In the genomic region with DNA sequence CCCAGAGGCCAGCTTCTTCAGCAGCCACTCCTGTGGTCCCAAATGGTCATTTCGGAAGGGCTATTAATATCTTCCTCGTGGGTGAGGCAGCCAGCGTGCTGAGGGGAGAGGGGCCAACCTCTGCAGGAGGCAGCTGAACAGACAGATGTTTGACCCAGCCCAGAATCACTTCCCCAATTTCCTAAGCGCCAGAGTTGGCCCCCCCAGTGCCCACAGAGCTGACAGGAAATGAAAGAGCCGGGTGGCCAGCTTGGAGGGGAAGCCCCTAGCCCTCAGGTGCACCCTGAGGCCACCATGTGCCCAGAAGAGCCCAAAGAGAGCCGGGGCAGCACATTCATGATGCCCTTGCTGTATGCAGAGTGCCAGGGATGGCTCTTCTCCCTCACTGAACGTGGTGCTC, we compare ENCODE assay signal across 13 mouse cellular contexts. TPM values are rescaled to one million over a fixed set of nuclear protein-coding genes. Genes with fewer than 3 reads are reported as not detected.
DNase-seq lines count a peak whose midpoint lies in the region; ATAC-seq lines count a peak whose summit lies in the region.
"Had no signal": no experiment of that assay in that cellular context is flagged by ENCODE, and none has a peak within 500 bp of the region (broad histone marks: within the 10 kb centered on the region; RNA-seq: fewer than 3 reads in every experiment).

No protein-coding gene starts in this region.

- peaks cover 80% of the 10 kb centered on the region for H3K4me1 ChIP-seq in heart, embryonic 10.5 days
- H3K4me1 ChIP-seq in liver, embryonic 12.5 days, result peaks cover 90% of the 10 kb centered on the region

- WGBS in heart, embryonic 10.5 days, result 53% methylated on average over 7 of the region's 7 CpGs
- 32% methylated on average over 7 of the region's 7 CpGs for WGBS in liver, embryonic 12.5 days (ENCODE audit: insufficient replicate concordance)

- peak; percentile 48 to 61 for DNase-seq in lung, adult 18-20 months
- DNase-seq in lung, postnatal 14 days, result no peak
- no peak for DNase-seq in heart, embryonic 10.5 days (ENCODE audit: low spot score)
- DNase-seq in spleen, postnatal 14 days (ENCODE audit: low spot score in 2 of 2), result peak; percentile 55 to 69
- no peak for DNase-seq in kidney, adult 8-10 months
- no peak for DNase-seq in cerebellum, adult 18-20 months
- no peak for DNase-seq in kidney, adult 18-20 months
- DNase-seq: cerebellum, adult 11-12 months; thymus, adult 2 months had no signal

- peak overlapping the region; percentile 29; the same call in 1 of the 2 replicates for H3K4me3 ChIP-seq in heart, embryonic 10.5 days
- no peak overlapping the region for H3K4me3 ChIP-seq in liver, embryonic 12.5 days
- H3K4me3 ChIP-seq: embryonic facial prominence, embryonic 13.5 days; neural tube, embryonic 13.5 days had no signal

- peaks cover 68% of the 10 kb centered on the region for H3K36me3 ChIP-seq in heart, embryonic 10.5 days
- peaks cover 55% of the 10 kb centered on the region for H3K36me3 ChIP-seq in liver, embryonic 12.5 days

- H3K9ac ChIP-seq in liver, embryonic 12.5 days, result no peak overlapping the region
- H3K9ac ChIP-seq: embryonic facial prominence, embryonic 13.5 days; hindbrain, embryonic 14.5 days; neural tube, embryonic 13.5 days had no signal

- H3K9me3 ChIP-seq in heart, embryonic 10.5 days, result no peaks in the 10 kb centered on the region
- H3K9me3 ChIP-seq in liver, embryonic 12.5 days (replicated peaks), result no peaks in the 10 kb centered on the region
- H3K9me3 ChIP-seq: embryonic facial prominence, embryonic 13.5 days; neural tube, embryonic 13.5 days had no signal

- ATAC-seq in liver, embryonic 12.5 days, result no peak

- H3K27me3 ChIP-seq in heart, embryonic 10.5 days (ENCODE audit: insufficient read depth, poor library complexity, severe bottlenecking), result no peaks in the 10 kb centered on the region
- no peaks in the 10 kb centered on the region for H3K27me3 ChIP-seq in liver, embryonic 12.5 days (replicated peaks)
- H3K27me3 ChIP-seq: embryonic facial prominence, embryonic 13.5 days; neural tube, embryonic 13.5 days had no signal

- no peak overlapping the region for H3K4me2 ChIP-seq in liver, embryonic 12.5 days
- H3K4me2 ChIP-seq: embryonic facial prominence, embryonic 13.5 days; hindbrain, embryonic 14.5 days; neural tube, embryonic 13.5 days had no signal

- H3K27ac ChIP-seq in heart, embryonic 10.5 days, result peak overlapping the region; percentile 65; the same call in 1 of the 2 replicates
- H3K27ac ChIP-seq in liver, embryonic 12.5 days, result peak overlapping the region; percentile 10; the same call in 1 of the 2 replicates
- H3K27ac ChIP-seq: embryonic facial prominence, embryonic 13.5 days; hindbrain, embryonic 14.5 days; neural tube, embryonic 13.5 days had no signal

RNA-seq across cellular contexts. Expression of gene Arid3a, which starts 13.9 kb away (rescaled TPM):
- polyA plus RNA-seq in heart, embryonic 10.5 days (2016; fragmentation: Nextera tagmentation; extraction: Ambion mirVana), result 12.5 and 16.4 TPM in 2 replicates
- polyA plus RNA-seq in liver, embryonic 12.5 days (2016; fragmentation: Nextera tagmentation; extraction: Ambion mirVana), result 5.6 and 6.4 TPM in 2 replicates

RNA-seq across cellular contexts. Expression of gene Wdr18, which starts 19.2 kb away (rescaled TPM):
- 127 and 155 TPM in 2 replicates for polyA plus RNA-seq in heart, embryonic 10.5 days (2016; fragmentation: Nextera tagmentation; extraction: Ambion mirVana)
- polyA plus RNA-seq in liver, embryonic 12.5 days (2016; fragmentation: Nextera tagmentation; extraction: Ambion mirVana), result 99.9 and 114 TPM in 2 replicates

RNA-seq across cellular contexts. Expression of gene R3hdm4, which starts 19.7 kb away (rescaled TPM):
- 88.7 and 96.0 TPM in 2 replicates for polyA plus RNA-seq in heart, embryonic 10.5 days (2016; fragmentation: Nextera tagmentation; extraction: Ambion mirVana)
- polyA plus RNA-seq in liver, embryonic 12.5 days (2016; fragmentation: Nextera tagmentation; extraction: Ambion mirVana), result 67.5 and 74.1 TPM in 2 replicates

RNA-seq across cellular contexts. Expression of gene Kiss1r, which starts 24.0 kb away (rescaled TPM):
- polyA plus RNA-seq in heart, embryonic 10.5 days (2016; fragmentation: Nextera tagmentation; extraction: Ambion mirVana), result 0.31 and 0.33 TPM in 2 replicates
- 0.35 and 0.43 TPM in 2 replicates for polyA plus RNA-seq in liver, embryonic 12.5 days (2016; fragmentation: Nextera tagmentation; extraction: Ambion mirVana)

RNA-seq across cellular contexts. Expression of gene Grin3b, which starts 29.8 kb away (rescaled TPM):
- polyA plus RNA-seq in heart, embryonic 10.5 days (2016; fragmentation: Nextera tagmentation; extraction: Ambion mirVana), result 0.30 and 0.34 TPM in 2 replicates
- polyA plus RNA-seq in liver, embryonic 12.5 days (2016; fragmentation: Nextera tagmentation; extraction: Ambion mirVana), result 0.14 TPM in 2 replicates

Comparison
In these comparisons a context has a peak if more than half of its experiments do, and no peak if none do; other contexts are left out.
1. DNase-seq: peak in lung, adult 18-20 months (2 of 2) and spleen, postnatal 14 days (2 of 2); none in lung, postnatal 14 days (single experiment), heart, embryonic 10.5 days (single experiment), kidney, adult 8-10 months (0 of 2), cerebellum, adult 18-20 months (0 of 2) and kidney, adult 18-20 months (single experiment).